In the genomic region with DNA sequence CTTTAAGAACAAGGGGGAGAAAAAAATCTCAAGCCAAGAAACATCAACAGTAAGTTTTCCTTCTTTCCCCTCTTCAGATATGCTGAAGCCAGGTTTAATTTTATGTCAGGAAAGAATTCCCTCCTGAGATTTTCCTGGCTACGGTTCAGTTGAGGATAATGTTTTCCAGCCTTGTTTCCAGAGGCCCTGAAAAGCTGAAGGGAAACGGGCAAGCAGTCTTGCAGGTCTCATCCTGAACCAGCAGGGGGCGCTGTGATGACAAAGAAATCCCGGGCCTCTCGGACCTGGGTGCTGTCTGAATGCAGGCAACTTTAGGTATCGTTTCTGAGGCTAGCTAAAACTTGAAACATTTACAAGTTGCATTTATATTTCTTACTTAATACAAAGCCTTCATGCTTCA, we compare ENCODE assay signal across 7 mouse cellular contexts.
DNase-seq lines count a peak whose midpoint lies in the region; ATAC-seq and TF ChIP-seq lines count a peak whose summit lies in the region.

No protein-coding gene starts in this region.

- H3K4me1 ChIP-seq in limb, embryonic 10.5 days: peaks cover 7% of the 10 kb centered on the region; the same call in 1 of the 2 replicates
- no peaks in the 10 kb centered on the region for H3K4me1 ChIP-seq in midbrain, postnatal 0 days (ENCODE audit: insufficient read depth, low read length)

- H3K36me3 ChIP-seq in limb, embryonic 10.5 days: no peaks in the 10 kb centered on the region
- no peaks in the 10 kb centered on the region for H3K36me3 ChIP-seq in midbrain, postnatal 0 days (ENCODE audit: insufficient read depth, low read length)

- no peak overlapping the region for H3K9ac ChIP-seq in midbrain, postnatal 0 days (replicated peaks; ENCODE audit: low read length, poor library complexity, severe bottlenecking)

- peak; percentile 98; the same call in 1 of the 2 replicates for TF ChIP-seq CTCF in gastrocnemius, adult 2 months (IDR thresholded peaks at IDR 0.05)
- peak; percentile 89 for TF ChIP-seq CTCF in midbrain, postnatal 0 days (IDR thresholded peaks at IDR 0.05)

- H3K27ac ChIP-seq in gastrocnemius, adult 2 months: peak overlapping the region; percentile 66
- no peak overlapping the region for H3K27ac ChIP-seq in limb, embryonic 10.5 days
- no peak overlapping the region for H3K27ac ChIP-seq in midbrain, postnatal 0 days (ENCODE audit: low read depth, low read length)

- H3K9me3 ChIP-seq in limb, embryonic 10.5 days (replicated peaks): no peaks in the 10 kb centered on the region
- no peaks in the 10 kb centered on the region for H3K9me3 ChIP-seq in midbrain, postnatal 0 days (ENCODE audit: low read length)

- intact Hi-C loops in gastrocnemius, adult 2 months (cut with DNase I): loop anchor here (1.0 to 5.0 kb wide), 2 partner anchors 198 to 334 kb away; no protein-coding TSS in a partner anchor

- WGBS in limb, embryonic 10.5 days: 8% methylated on average over 6 of the region's 6 CpGs
- WGBS in midbrain, postnatal 0 days: 3% methylated on average over 6 of the region's 6 CpGs

- no peak overlapping the region for H3K4me2 ChIP-seq in midbrain, postnatal 0 days (ENCODE audit: low read depth, low read length, poor library complexity, severe bottlenecking)

- peak; percentile 66; the same call in 1 of the 2 replicates for ATAC-seq in midbrain, postnatal 0 days (ENCODE audit: low FRiP score)

- peak; percentile 82 for DNase-seq in ZHBTc4 (ENCODE audit: low read depth, low spot score)
- DNase-seq in cerebellum, postnatal 25 days: peak; percentile 64 to 76
- DNase-seq in gastrocnemius, adult 2 months: peak; percentile 88
- DNase-seq in kidney, adult 11 months: peak; percentile 75
- DNase-seq in limb, embryonic 10.5 days (ENCODE audit: low spot score): peak; percentile 93
- peak; percentile 85 for DNase-seq in midbrain, postnatal 0 days (ENCODE audit: low spot score)
- DNase-seq in spleen, postnatal 10 days (ENCODE audit: low spot score in 2 of 2): peak; percentile 47 to 77

- H3K27me3 ChIP-seq in limb, embryonic 10.5 days (ENCODE audit: low read depth, poor library complexity, severe bottlenecking): no peaks in the 10 kb centered on the region
- no peaks in the 10 kb centered on the region for H3K27me3 ChIP-seq in midbrain, postnatal 0 days (ENCODE audit: insufficient read depth, low read length)

- peak overlapping the region; percentile 47 for H3K4me3 ChIP-seq in gastrocnemius, adult 2 months
- H3K4me3 ChIP-seq in limb, embryonic 10.5 days: no peak overlapping the region
- H3K4me3 ChIP-seq in midbrain, postnatal 0 days (ENCODE audit: low read depth, low read length): no peak overlapping the region
